Mouse (Mus musculus) ES-E14 (cell line): ENCODE data around the gene Klk9.

Experiments
- MAFK ChIP-seq: IDR thresholded peaks from 2 replicates; pipeline ENCODE4 v1.6.1; 2014; ENCODE audit warnings: mild to moderate bottlenecking, low read depth, low read length, inconsistent platforms; ENCODE audit not compliant: insufficient read depth
- ZC3H11A ChIP-seq: IDR thresholded peaks from 2 replicates; pipeline ENCODE4 v1.6.1; 2012; ENCODE audit warnings: low read depth, mild to moderate bottlenecking, inconsistent platforms, low read length, borderline replicate concordance

DNA sequence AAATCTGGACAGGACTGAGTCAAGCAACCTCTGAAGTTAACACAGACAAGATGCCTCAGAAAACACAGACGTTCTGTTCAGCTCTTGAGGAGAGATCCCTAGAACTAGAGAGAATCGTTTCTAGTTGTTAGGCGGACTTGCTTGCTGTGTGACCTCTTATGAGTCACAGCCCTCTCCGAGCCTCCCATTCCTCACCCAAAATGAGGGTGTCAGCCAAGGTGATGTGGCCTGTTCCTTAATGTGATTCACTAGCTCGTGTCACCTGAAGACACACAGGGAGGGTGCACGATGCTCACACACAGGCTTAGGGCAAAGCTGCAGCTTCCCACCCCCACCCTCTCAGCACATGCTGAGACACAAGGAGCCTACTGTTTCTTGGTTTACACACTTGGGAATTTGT, 11.4 kb upstream of the Klk9 start:
- TF ChIP-seq ZC3H11A (no peak), MAFK (no peak)
